ENCODE assay signal across 14 mouse cellular contexts in genomic region chr15:98114852-98115778, GRCm38 (mm10). TPM values are rescaled to one million over a fixed set of nuclear protein-coding genes. Genes with fewer than 3 reads are reported as not detected.
A peak's percentile ranks its signal among the peaks of the same experiment; 100 is the strongest.
DNase-seq lines count a peak whose midpoint lies in the region; ATAC-seq and TF ChIP-seq lines count a peak whose summit lies in the region.
"Had no signal": no experiment of that assay in that cellular context is flagged by ENCODE, and none has a peak within 500 bp of the region (broad histone marks: within the 10 kb centered on the region; RNA-seq: fewer than 3 reads in every experiment).

No protein-coding gene starts in this region.

- no peaks in the 10 kb centered on the region for H3K4me1 ChIP-seq in forebrain, embryonic 11.5 days (replicated peaks; ENCODE audit: control insufficient read depth, insufficient read depth, low read length)
- H3K4me1 ChIP-seq in forebrain, embryonic 13.5 days, result peaks cover 4% of the 10 kb centered on the region
- H3K4me1 ChIP-seq in limb, embryonic 13.5 days, result peaks cover 3% of the 10 kb centered on the region; the same call in 1 of the 2 replicates
- H3K4me1 ChIP-seq in limb, embryonic 10.5 days, result 0 out of 2 replicates have a peak, but pooled peaks cover 4% of the 10 kb centered on the region
- H3K4me1 ChIP-seq in midbrain, embryonic 13.5 days (replicated peaks), result peaks cover 9% of the 10 kb centered on the region

- no peak overlapping the region for H3K4me2 ChIP-seq in forebrain, embryonic 11.5 days (ENCODE audit: low read depth, low read length, severe bottlenecking)
- H3K4me2 ChIP-seq in forebrain, embryonic 13.5 days, result no peak overlapping the region
- no peak overlapping the region for H3K4me2 ChIP-seq in limb, embryonic 13.5 days (replicated peaks)
- peak overlapping the region; percentile 77 for H3K4me2 ChIP-seq in myocyte (ENCODE audit: low read depth)
- H3K4me2 ChIP-seq in midbrain, embryonic 13.5 days (replicated peaks), result no peak overlapping the region
- H3K4me2 ChIP-seq: forebrain, embryonic 12.5 days; midbrain, embryonic 15.5 days; neural tube, embryonic 15.5 days had no signal

- no peak overlapping the region for H3ac ChIP-seq in myocyte (ENCODE audit: control insufficient read depth, insufficient read length)

- no peak overlapping the region for H3K9ac ChIP-seq in forebrain, embryonic 11.5 days (ENCODE audit: low read length)
- no peak overlapping the region for H3K9ac ChIP-seq in forebrain, embryonic 13.5 days
- H3K9ac ChIP-seq in limb, embryonic 13.5 days, result no peak overlapping the region
- H3K9ac ChIP-seq in midbrain, embryonic 13.5 days (replicated peaks), result no peak overlapping the region
- H3K9ac ChIP-seq: forebrain, embryonic 12.5 days; midbrain, embryonic 15.5 days; neural tube, embryonic 15.5 days had no signal

- no peaks in the 10 kb centered on the region for H3K9me3 ChIP-seq in forebrain, embryonic 11.5 days (ENCODE audit: control insufficient read depth, low read length)
- H3K9me3 ChIP-seq in forebrain, embryonic 13.5 days (replicated peaks), result no peaks in the 10 kb centered on the region
- no peaks in the 10 kb centered on the region for H3K9me3 ChIP-seq in limb, embryonic 13.5 days
- H3K9me3 ChIP-seq in limb, embryonic 10.5 days (replicated peaks), result no peaks in the 10 kb centered on the region
- no peaks in the 10 kb centered on the region for H3K9me3 ChIP-seq in midbrain, embryonic 13.5 days
- H3K9me3 ChIP-seq: forebrain, embryonic 12.5 days; midbrain, embryonic 15.5 days; neural tube, embryonic 15.5 days had no signal

- H3K79me2 ChIP-seq in myocyte (ENCODE audit: control insufficient read depth, insufficient read depth), result peaks cover under 1% of the 10 kb centered on the region

- TF ChIP-seq POLR2A in myocyte (IDR thresholded peaks at IDR 0.05; ENCODE audit: insufficient read length, low read depth), result peak; percentile 53

- no peak for DNase-seq in forebrain, embryonic 11.5 days (ENCODE audit: low spot score)
- DNase-seq in limb, embryonic 10.5 days (ENCODE audit: low spot score), result no peak
- peak; percentile 78 for DNase-seq in gastrocnemius, postnatal 25 days
- DNase-seq in ovary, adult 18-20 months (ENCODE audit: low spot score), result no peak
- DNase-seq: lung, postnatal 4 days had no signal

- no peaks in the 10 kb centered on the region for H3K27me3 ChIP-seq in forebrain, embryonic 11.5 days (ENCODE audit: control insufficient read depth, insufficient read depth, low read length)
- H3K27me3 ChIP-seq in forebrain, embryonic 13.5 days, result no peaks in the 10 kb centered on the region
- no peaks in the 10 kb centered on the region for H3K27me3 ChIP-seq in limb, embryonic 13.5 days
- H3K27me3 ChIP-seq in limb, embryonic 10.5 days (ENCODE audit: low read depth, poor library complexity, severe bottlenecking), result no peaks in the 10 kb centered on the region
- no peaks in the 10 kb centered on the region for H3K27me3 ChIP-seq in myocyte (ENCODE audit: control insufficient read depth, insufficient read depth, insufficient read length)
- no peaks in the 10 kb centered on the region for H3K27me3 ChIP-seq in midbrain, embryonic 13.5 days
- H3K27me3 ChIP-seq: forebrain, embryonic 12.5 days; midbrain, embryonic 15.5 days; neural tube, embryonic 15.5 days had no signal

- H3K27ac ChIP-seq in forebrain, embryonic 11.5 days (ENCODE audit: low read depth, low read length), result 0 out of 2 replicates have a peak overlapping the region, but pooled peaks have one; percentile 25
- no peak overlapping the region for H3K27ac ChIP-seq in forebrain, embryonic 13.5 days
- no peak overlapping the region for H3K27ac ChIP-seq in limb, embryonic 13.5 days
- H3K27ac ChIP-seq in limb, embryonic 10.5 days, result no peak overlapping the region
- H3K27ac ChIP-seq in midbrain, embryonic 13.5 days, result no peak overlapping the region
- H3K27ac ChIP-seq: forebrain, embryonic 12.5 days; kidney, postnatal 0 days; midbrain, embryonic 15.5 days; neural tube, embryonic 15.5 days had no signal

- no peak for ATAC-seq in forebrain, embryonic 11.5 days (replicated peaks; ENCODE audit: low FRiP score)
- no peak for ATAC-seq in forebrain, embryonic 13.5 days
- peak; percentile 75 for ATAC-seq in limb, embryonic 13.5 days (ENCODE audit: low FRiP score, low read depth)
- ATAC-seq in midbrain, embryonic 13.5 days, result no peak
- ATAC-seq: midbrain, embryonic 15.5 days had no signal

- H3K36me3 ChIP-seq in forebrain, embryonic 11.5 days (ENCODE audit: control insufficient read depth, insufficient read depth, low read length), result no peaks in the 10 kb centered on the region
- peaks cover 59% of the 10 kb centered on the region for H3K36me3 ChIP-seq in forebrain, embryonic 13.5 days (ENCODE audit: poor library complexity, severe bottlenecking)
- H3K36me3 ChIP-seq in limb, embryonic 13.5 days, result peaks cover 71% of the 10 kb centered on the region
- H3K36me3 ChIP-seq in limb, embryonic 10.5 days, result peaks cover 70% of the 10 kb centered on the region
- peaks cover 10% of the 10 kb centered on the region for H3K36me3 ChIP-seq in myocyte (ENCODE audit: control insufficient read depth, insufficient read depth)
- H3K36me3 ChIP-seq in midbrain, embryonic 13.5 days, result peaks cover 60% of the 10 kb centered on the region

- 88% methylated on average over 10 of the region's 10 CpGs for WGBS in forebrain, embryonic 11.5 days
- 88% methylated on average over 10 of the region's 10 CpGs for WGBS in forebrain, embryonic 13.5 days
- 80% methylated on average over 10 of the region's 10 CpGs for WGBS in limb, embryonic 13.5 days
- WGBS in limb, embryonic 10.5 days, result 89% methylated on average over 10 of the region's 10 CpGs
- 89% methylated on average over 10 of the region's 10 CpGs for WGBS in midbrain, embryonic 13.5 days

- no peak overlapping the region for H3K4me3 ChIP-seq in forebrain, embryonic 11.5 days (ENCODE audit: low read depth, low read length)
- no peak overlapping the region for H3K4me3 ChIP-seq in forebrain, embryonic 13.5 days
- H3K4me3 ChIP-seq in limb, embryonic 13.5 days, result no peak overlapping the region
- H3K4me3 ChIP-seq in limb, embryonic 10.5 days, result no peak overlapping the region
- peak overlapping the region; percentile 9 for H3K4me3 ChIP-seq in myocyte
- no peak overlapping the region for H3K4me3 ChIP-seq in midbrain, embryonic 13.5 days (replicated peaks)
- H3K4me3 ChIP-seq: forebrain, embryonic 12.5 days; midbrain, embryonic 15.5 days; neural tube, embryonic 15.5 days had no signal

TF ChIP-seq in myocyte, 11 proteins besides CTCF, POLR2A, EP300 and RAD21:
- TF ChIP-seq MYOG (IDR thresholded peaks at IDR 0.05; ENCODE audit: control insufficient read depth in 1 of 3, insufficient read depth in 1 of 3, insufficient read length in 2 of 3, low read depth in 2 of 3) (peak in 2 of 3 experiments; percentile 76 to 97), POLR2AphosphoS2 (IDR thresholded peaks at IDR 0.05; ENCODE audit: insufficient read length, low read depth) (peak; percentile 34), CEBPB (IDR thresholded peaks at IDR 0.05; ENCODE audit: insufficient read depth, poor library complexity, severe bottlenecking) (no peak), TCF12 (IDR thresholded peaks at IDR 0.05; ENCODE audit: insufficient read depth, poor library complexity, severe bottlenecking) (peak; percentile 26), E2F4 (IDR thresholded peaks at IDR 0.05; ENCODE audit: insufficient read depth) (no peak), MYOD1 (IDR thresholded peaks at IDR 0.05; ENCODE audit: control insufficient read depth in 1 of 3, insufficient read length in 2 of 3, low read depth in 2 of 3) (peak; percentile 28 to 77 (median 68)), TCF3 (IDR thresholded peaks at IDR 0.05; ENCODE audit: insufficient read length, low read depth) (no peak)

RNA-seq across cellular contexts. Expression of gene Senp1, which starts 21.6 kb away (rescaled TPM):
- polyA plus RNA-seq in forebrain, embryonic 11.5 days (2014; fragmentation: Nextera tagmentation; extraction: Ambion mirVana), result 47.7 and 49.0 TPM in 2 replicates
- 26.7 and 30.7 TPM in 2 replicates for polyA plus RNA-seq in forebrain, embryonic 13.5 days (2015; fragmentation: Nextera tagmentation; extraction: Ambion mirVana)
- polyA plus RNA-seq in limb, embryonic 13.5 days (2015; fragmentation: Nextera tagmentation; extraction: Ambion mirVana), result 37.0 and 38.8 TPM in 2 replicates
- polyA plus RNA-seq in limb, embryonic 10.5 days (2016; fragmentation: Nextera tagmentation; extraction: Ambion mirVana), result 46.8 and 51.6 TPM in 2 replicates
- 1 to 10 TPM; 6.7 to 6.9 TPM for total RNA-seq in gastrocnemius, postnatal 25 days (2021)
- polyA plus RNA-seq in myocyte (2012; fragmentation: generic; extraction: Trizol), result 10.4 TPM
- 27.6 and 31.1 TPM in 2 replicates for polyA plus RNA-seq in midbrain, embryonic 13.5 days (2015; fragmentation: Nextera tagmentation; extraction: Ambion mirVana)

RNA-seq across cellular contexts. Expression of gene Pfkm, which starts 22.7 kb away (rescaled TPM):
- 42.8 and 46.3 TPM in 2 replicates for polyA plus RNA-seq in forebrain, embryonic 11.5 days (2014; fragmentation: Nextera tagmentation; extraction: Ambion mirVana)
- polyA plus RNA-seq in forebrain, embryonic 13.5 days (2015; fragmentation: Nextera tagmentation; extraction: Ambion mirVana), result 57.7 and 67.5 TPM in 2 replicates
- polyA plus RNA-seq in limb, embryonic 13.5 days (2015; fragmentation: Nextera tagmentation; extraction: Ambion mirVana), result 56.0 and 56.7 TPM in 2 replicates
- polyA plus RNA-seq in limb, embryonic 10.5 days (2016; fragmentation: Nextera tagmentation; extraction: Ambion mirVana), result 36.3 and 42.9 TPM in 2 replicates
- 1,000 to 10,000 TPM; 2,083 to 2,117 TPM for total RNA-seq in gastrocnemius, postnatal 25 days (2021)
- 401 TPM for polyA plus RNA-seq in myocyte (2012; fragmentation: generic; extraction: Trizol)
- polyA plus RNA-seq in midbrain, embryonic 13.5 days (2015; fragmentation: Nextera tagmentation; extraction: Ambion mirVana), result 70.8 and 73.8 TPM in 2 replicates

RNA-seq across cellular contexts. Expression of gene Asb8, which starts 50.3 kb away (rescaled TPM):
- 47.4 and 49.4 TPM in 2 replicates for polyA plus RNA-seq in forebrain, embryonic 11.5 days (2014; fragmentation: Nextera tagmentation; extraction: Ambion mirVana)
- polyA plus RNA-seq in forebrain, embryonic 13.5 days (2015; fragmentation: Nextera tagmentation; extraction: Ambion mirVana), result 41.4 and 45.8 TPM in 2 replicates
- 50.7 and 51.0 TPM in 2 replicates for polyA plus RNA-seq in limb, embryonic 13.5 days (2015; fragmentation: Nextera tagmentation; extraction: Ambion mirVana)
- 36.1 and 40.4 TPM in 2 replicates for polyA plus RNA-seq in limb, embryonic 10.5 days (2016; fragmentation: Nextera tagmentation; extraction: Ambion mirVana)
- 100 to 1,000 TPM; 102 to 145 TPM for total RNA-seq in gastrocnemius, postnatal 25 days (2021)
- polyA plus RNA-seq in myocyte (2012; fragmentation: generic; extraction: Trizol), result 50.3 TPM
- 54.4 and 54.9 TPM in 2 replicates for polyA plus RNA-seq in midbrain, embryonic 13.5 days (2015; fragmentation: Nextera tagmentation; extraction: Ambion mirVana)

RNA-seq across cellular contexts. Expression of gene Ccdc184, which starts 51.8 kb away (rescaled TPM):
- 8.7 and 10.1 TPM in 2 replicates for polyA plus RNA-seq in forebrain, embryonic 11.5 days (2014; fragmentation: Nextera tagmentation; extraction: Ambion mirVana)
- 19.4 and 25.6 TPM in 2 replicates for polyA plus RNA-seq in forebrain, embryonic 13.5 days (2015; fragmentation: Nextera tagmentation; extraction: Ambion mirVana)
- 0.48 and 0.60 TPM in 2 replicates for polyA plus RNA-seq in limb, embryonic 13.5 days (2015; fragmentation: Nextera tagmentation; extraction: Ambion mirVana)
- polyA plus RNA-seq in limb, embryonic 10.5 days (2016; fragmentation: Nextera tagmentation; extraction: Ambion mirVana), result 0.11 and 0.33 TPM in 2 replicates
- not detected for total RNA-seq in gastrocnemius, postnatal 25 days (2021)
- polyA plus RNA-seq in myocyte (2012; fragmentation: generic; extraction: Trizol), result 0.05 TPM
- polyA plus RNA-seq in midbrain, embryonic 13.5 days (2015; fragmentation: Nextera tagmentation; extraction: Ambion mirVana), result 55.4 and 60.4 TPM in 2 replicates
- total RNA-seq: liver, adult 2 months had no signal
- polyA plus RNA-seq: liver, adult 2 months had no signal
